Mouse (Mus musculus): ENCODE data around the gene Dkk3.
A peak's percentile ranks its signal among the peaks of the same experiment; 100 is the strongest.
"Not testable (repeated sequence)": the region's sequence is repeated elsewhere in the genome, so short reads cannot be mapped to it uniquely, and the experiment has no call there.

Dkk3 gene

GRCm38 (mm10) chr7:112127085-112127637, 31.7 kb downstream of the Dkk3 start:
- DNase-seq: no peak

DNA sequence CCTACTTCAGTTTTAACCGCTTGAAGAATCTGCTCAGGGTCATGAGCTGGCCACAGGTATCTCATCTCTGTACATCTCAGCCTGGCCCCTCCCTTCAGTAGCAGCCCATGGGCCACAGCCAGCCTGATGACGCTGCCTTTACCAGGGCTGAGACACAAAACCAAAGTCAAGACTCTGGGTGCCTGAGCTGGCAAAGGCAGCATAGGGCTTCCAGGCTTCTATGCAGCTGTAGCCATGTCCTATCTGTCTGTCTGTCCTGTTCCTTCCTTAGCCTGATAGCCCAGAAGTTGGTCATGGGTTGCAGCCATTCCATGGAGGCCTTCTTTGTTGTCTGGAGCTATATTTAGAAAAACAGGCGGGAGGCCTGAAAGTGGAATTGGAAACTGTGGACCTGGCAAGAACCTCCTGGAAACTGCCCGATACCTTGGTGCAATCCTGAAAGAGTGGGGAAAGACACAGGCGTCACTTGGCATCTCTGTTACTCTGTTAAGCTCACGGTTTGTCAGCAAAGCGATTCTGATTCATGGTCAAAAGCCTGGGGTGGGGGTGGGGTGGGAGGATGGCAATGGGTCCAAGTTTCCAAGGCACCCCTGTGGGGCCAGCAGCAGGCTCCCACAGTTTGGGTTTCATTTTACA, 33.1 kb downstream of the Dkk3 start:
- DNase-seq: no peak

- no peak for DNase-seq
Measured at GRCm38 (mm10) chr7:112123612-112124011, 35.2 kb downstream of the Dkk3 start.

GRCm38 (mm10) chr7:112121866-112122500, 36.9 kb downstream of the Dkk3 start:
- peak; percentile 82 for DNase-seq

- DNase-seq: peak; percentile 61
Measured at GRCm38 (mm10) chr7:112120861-112121810, 37.7 kb downstream of the Dkk3 start.

DNA sequence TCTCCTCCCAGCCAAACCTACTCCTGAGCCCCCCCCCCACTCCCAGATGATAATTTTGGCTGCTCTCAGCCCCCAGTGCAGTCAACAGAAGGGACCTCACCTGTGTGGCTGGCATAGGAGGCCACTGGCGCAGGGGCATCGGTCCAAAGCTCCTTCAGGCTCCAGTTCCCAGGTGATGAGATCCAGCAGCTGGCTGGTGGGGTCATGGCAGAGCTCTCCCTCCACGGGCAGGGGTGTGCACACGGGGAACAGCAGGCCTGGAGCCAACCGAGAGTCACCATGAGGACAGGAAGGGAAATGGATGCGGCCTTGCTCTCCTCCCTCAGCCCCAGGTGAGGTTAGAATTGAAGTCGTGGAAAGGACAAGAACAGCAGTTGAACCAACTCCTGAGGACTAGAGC, 39.6 kb downstream of the Dkk3 start:
- DNase-seq: no peak

DNA sequence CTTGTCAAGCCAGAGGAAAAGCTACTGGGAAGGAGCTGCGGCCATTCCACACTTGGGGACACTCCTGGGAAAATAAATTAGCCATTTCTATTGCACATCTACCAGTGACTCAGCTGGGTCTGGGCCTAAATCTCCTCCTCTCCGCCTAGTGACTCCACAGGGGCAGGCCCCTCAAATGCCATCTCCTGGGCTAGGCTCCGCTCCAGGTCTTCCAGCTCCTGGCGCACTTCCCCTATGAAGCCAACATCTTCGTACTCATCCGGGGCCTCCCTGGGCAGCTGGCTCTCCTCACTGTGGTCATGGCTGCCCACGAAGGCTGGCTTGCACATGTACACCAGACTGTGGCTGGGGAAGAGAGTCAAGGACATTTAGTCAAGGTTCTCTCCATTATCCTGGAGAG, 40.8 kb downstream of the Dkk3 start:
- DNase-seq: no peak

DNA sequence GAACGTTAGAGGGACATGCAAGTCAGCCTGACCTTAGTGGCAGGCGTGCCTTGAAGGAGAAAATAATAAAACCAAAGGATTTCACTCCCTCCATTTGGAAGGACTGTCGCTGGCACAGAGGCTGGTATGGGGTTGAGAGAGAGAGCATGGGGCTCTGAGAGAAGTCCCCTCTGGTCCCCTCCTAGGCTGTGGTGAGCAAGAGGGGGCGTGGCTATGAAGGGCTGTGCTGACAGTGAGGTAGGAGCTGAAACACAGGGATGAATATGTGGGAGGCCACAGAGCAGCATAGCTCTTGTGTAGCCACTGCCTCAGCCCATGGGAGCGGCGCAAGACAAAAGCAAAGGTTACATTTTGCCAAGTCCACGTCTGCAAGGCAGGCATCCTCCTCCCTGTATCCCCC, 41.4 kb downstream of the Dkk3 start:
- no peak for DNase-seq

GRCm38 (mm10) chr7:112110638-112111372, 48.1 kb downstream of the Dkk3 start:
- DNase-seq: no peak

GRCm38 (mm10) chr7:112108757-112109156, 50.1 kb downstream of the Dkk3 start:
- no peak for DNase-seq

- no peak for DNase-seq
Measured at GRCm38 (mm10) chr7:112103816-112104215, 55.0 kb downstream of the Dkk3 start.

- DNase-seq: no peak
Measured at GRCm38 (mm10) chr7:112102933-112103332, 55.9 kb downstream of the Dkk3 start.

DNA sequence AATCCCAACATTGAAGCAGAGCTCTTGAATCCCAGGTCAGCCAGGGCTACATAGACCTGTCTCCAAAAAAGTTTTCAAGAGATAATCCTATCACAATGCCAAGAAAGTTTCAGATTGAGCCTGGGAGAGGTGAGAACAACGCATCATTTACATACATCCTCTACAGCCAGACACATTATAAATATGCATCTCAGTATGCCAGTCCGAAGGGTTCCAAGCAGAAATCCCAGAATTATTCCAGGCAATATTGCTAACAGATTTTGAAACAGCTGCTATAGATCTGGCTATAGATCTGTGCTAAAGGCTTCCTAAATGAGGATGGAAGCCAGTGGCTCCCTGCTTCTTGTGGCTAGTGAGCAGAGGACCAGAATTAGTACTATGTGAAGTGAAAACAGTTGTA, 58.0 kb downstream of the Dkk3 start:
- no peak for DNase-seq

DNA sequence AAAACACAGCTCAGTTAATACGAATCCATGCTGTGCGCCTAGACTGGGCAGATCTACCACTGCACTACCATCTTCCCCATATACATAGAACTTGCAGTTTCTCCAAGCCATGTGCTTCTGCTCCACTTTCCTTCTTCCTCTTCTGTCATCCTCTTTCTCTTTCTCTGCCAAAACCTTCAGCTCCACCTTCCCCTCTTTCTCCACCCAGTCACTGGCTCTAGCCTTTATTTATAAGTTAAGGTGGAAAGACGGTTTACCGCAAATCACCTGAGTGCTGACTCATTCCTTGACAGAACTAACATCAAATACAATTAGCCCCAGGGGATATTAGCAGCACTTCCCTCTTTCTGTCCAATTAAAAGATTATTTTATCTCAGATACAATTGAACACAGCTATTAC, 63.9 kb downstream of the Dkk3 start:
- DNase-seq: not testable (repeated sequence)

DNA sequence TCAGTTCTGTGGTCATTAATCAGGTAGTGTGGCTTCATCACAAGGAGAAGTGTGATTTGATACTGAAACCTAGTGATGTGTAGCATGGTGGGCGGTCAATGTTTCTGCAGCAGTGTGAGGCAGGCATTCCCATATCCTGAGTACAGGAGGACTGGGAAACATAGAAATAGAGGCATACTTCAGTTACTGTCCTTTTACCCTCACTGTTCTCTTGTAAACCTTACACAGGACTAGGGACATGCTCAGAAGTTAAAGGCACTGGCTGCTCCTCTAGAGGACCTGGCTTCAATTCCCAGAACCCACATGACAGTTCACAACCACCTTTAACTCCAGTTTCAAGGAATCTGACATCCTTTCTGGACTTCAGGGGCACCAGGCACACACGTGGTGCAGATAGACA, 72.7 kb downstream of the Dkk3 start:
- no peak for DNase-seq

DNA sequence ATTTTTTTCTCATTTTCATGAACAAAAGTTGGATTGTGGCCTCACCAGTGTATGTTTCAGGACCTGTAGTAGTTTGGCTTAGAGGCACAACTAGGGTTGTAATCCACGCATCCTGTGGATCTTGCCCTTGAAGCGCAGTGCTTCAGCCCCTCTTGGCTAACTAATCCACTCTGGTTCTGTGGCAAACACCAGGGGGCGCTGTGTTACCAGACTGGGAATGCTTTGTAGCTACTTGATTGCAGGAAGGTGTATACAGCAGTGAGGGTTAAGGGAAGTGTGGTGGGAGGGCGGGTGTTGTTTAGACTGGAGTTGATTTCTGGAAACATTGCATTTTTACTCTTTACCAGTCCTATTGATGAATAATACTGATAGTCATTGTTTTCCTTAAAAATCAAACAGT, 73.8 kb downstream of the Dkk3 start:
- DNase-seq: peak; percentile 81

GRCm38 (mm10) chr7:112084222-112084621, 74.6 kb downstream of the Dkk3 start:
- DNase-seq: no peak

DNA sequence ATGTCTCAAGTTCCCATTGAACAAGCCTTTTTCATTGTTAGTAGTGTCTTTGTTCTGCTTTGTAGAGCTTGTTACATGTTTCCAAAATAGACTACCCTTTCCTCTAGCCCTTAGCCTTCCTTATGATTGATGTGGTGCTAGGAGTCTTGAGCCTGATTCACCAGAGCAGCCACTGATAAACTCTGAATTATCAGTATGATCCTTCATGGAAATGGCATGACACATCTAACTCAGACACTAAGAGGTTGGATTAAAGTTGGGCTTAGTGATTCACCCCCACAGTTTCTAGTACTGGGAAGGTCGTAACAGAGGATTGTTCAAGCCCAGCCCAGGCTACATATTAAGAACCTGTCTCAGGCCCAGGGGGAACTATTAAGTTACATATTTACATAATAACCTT, 76.2 kb downstream of the Dkk3 start:
- DNase-seq: no peak

DNA sequence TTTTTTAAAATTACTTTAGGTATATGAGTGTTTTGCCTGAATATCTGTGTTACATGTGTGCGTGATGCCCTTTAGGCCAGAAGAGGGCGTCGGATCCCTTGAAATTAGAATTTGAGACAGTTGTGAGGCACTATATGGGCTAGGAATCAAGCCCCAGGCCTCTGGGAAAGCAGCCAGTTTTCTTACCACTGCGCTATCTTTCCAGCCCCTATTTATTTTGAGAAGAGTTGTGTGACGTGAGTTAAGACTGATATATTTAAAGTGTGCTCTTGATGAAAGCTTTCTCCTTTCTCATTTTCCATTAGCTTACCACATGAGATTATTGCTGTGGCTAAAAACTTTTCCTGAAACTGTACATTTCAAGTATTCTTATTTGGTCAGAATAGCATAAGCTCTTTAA, 84.0 kb downstream of the Dkk3 start:
- DNase-seq: no peak

All from cerebellum, adult 11 months (tissue).